Mouse (Mus musculus) liver, embryonic 15.5 days (tissue): Measurements from ENCODE around the gene Camk1d. TPM values are rescaled to one million over a fixed set of nuclear protein-coding genes. Genes with fewer than 3 reads are reported as not detected.
A peak's percentile ranks its signal among the peaks of the same experiment; 100 is the strongest.

Experiments used
- ATAC-seq: fragments of 200-750 bp; cut with Nextera tagmentation; 2 replicates; pipeline ENCODE4 v1.8.0; 2017; ENCODE audit warnings: moderate number of reproducible peaks, mild to moderate bottlenecking, moderate library complexity; ENCODE audit not compliant: insufficient read depth
- H3K27ac ChIP-seq: fragments of 300-500 bp; sonication (generic); replicated peaks from 2 replicates; pipeline ENCODE4 v1.5.1; 2015; ENCODE audit warnings: mild to moderate bottlenecking, inconsistent platforms
- H3K27me3 ChIP-seq: fragments of 300-500 bp; sonication (generic); 2 replicates; pipeline ENCODE4 v1.6.1; 2015; ENCODE audit warnings: mild to moderate bottlenecking, inconsistent platforms
- H3K36me3 ChIP-seq: fragments of 300-500 bp; sonication (generic); replicated peaks from 2 replicates; pipeline ENCODE4 v1.6.1; 2015; ENCODE audit warnings: moderate library complexity, mild to moderate bottlenecking, inconsistent platforms
- H3K4me1 ChIP-seq: fragments of 300-500 bp; sonication (generic); replicated peaks from 2 replicates; pipeline ENCODE4 v1.6.1; 2015; ENCODE audit warnings: inconsistent platforms
- H3K4me2 ChIP-seq: fragments of 300-500 bp; sonication (generic); 2 replicates; pipeline ENCODE4 v1.6.1; 2015; ENCODE audit warnings: moderate library complexity, mild to moderate bottlenecking, inconsistent platforms
- H3K4me3 ChIP-seq: fragments of 300-500 bp; sonication (generic); replicated peaks from 2 replicates; pipeline ENCODE4 v1.5.1; 2015; ENCODE audit warnings: mild to moderate bottlenecking, inconsistent platforms
- H3K9ac ChIP-seq: fragments of 300-500 bp; sonication (generic); 2 replicates; pipeline ENCODE4 v1.6.1; 2015; ENCODE audit warnings: moderate library complexity, mild to moderate bottlenecking, inconsistent platforms
- H3K9me3 ChIP-seq: fragments of 300-500 bp; sonication (generic); replicated peaks from 2 replicates; pipeline ENCODE4 v1.6.1; 2016; ENCODE audit warnings: inconsistent platforms
- WGBS: fragments of 180-500 bp; shearing (Covaris S2); methylation state at CpG from one replicate; pipeline ENCODE4 v1.1.7; 2015; ENCODE audit warnings: mixed read lengths; ENCODE audit not compliant: insufficient replicate concordance; 5-methylcytosine and 5-hydroxymethylcytosine counted together
- polyA plus RNA-seq: library from polyadenylated mRNA; unstranded; fragments of >200 nt; fragmentation: Nextera tagmentation; extraction: Ambion mirVana; gene quantifications from 2 replicates; pipeline ENCODE4 v1.2.1, GENCODE M21; 2015

Gene Camk1d
- polyA plus RNA-seq, 1 experiment from 2014 or later: 1.5 TPM

DNA sequence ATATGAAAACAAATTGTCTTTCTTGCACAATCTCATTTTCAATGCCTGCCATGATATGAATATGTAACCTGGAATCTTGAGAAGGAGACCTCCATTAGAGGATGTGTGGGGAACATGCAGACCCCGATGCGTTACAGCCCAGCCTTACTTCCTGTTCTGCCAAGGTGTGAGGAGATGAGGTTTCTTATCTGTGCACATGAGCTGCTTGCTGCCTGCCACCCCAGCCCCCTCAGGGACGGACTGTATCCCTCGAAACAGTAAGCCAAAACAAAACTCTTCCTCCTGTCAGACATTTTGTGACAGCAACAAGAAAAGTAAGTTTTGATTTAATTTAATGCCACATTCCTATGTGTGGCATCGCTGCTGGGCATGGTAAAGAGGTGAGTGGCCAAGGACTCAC, 200.2 kb downstream of the Camk1d start:
- Histone ChIP-seq H3K36me3 (no peaks in the 10 kb centered on the region), H3K27ac (no peak overlapping the region), H3K27me3 (no peaks in the 10 kb centered on the region), H3K4me3 (no peak overlapping the region), H3K4me2 (no peak overlapping the region), H3K9ac (no peak overlapping the region), H3K9me3 (no peaks in the 10 kb centered on the region), H3K4me1 (no peaks in the 10 kb centered on the region)
- WGBS: 51% methylated on average over 5 of the region's 5 CpGs
- no peak for ATAC-seq

DNA sequence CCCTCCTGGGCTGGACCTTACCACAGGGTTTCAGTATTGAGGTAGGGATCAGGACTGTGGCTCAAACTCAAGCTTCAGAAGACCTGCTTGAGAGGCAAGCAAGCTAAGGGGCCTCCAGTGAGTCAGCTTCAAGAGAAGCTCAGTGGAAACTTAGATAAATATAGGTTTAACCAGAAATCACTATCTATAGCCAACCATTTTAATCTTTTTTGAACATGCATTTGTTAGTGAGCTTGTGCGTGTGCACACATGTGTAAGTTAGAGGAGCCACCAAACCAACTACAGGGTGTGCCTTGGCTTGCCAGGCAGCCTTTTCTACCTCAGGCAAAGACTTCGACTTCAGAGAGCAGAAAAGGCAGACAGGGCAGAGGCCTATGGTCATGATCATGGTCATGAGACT, 200.7 kb downstream of the Camk1d start:
- Histone ChIP-seq H3K27ac (no peak overlapping the region), H3K36me3 (no peaks in the 10 kb centered on the region), H3K27me3 (no peaks in the 10 kb centered on the region), H3K4me3 (no peak overlapping the region), H3K9ac (no peak overlapping the region), H3K4me1 (no peaks in the 10 kb centered on the region), H3K9me3 (no peaks in the 10 kb centered on the region), H3K4me2 (no peak overlapping the region)
- peak; percentile 37; the same call in 1 of the 2 replicates for ATAC-seq
- 47% methylated on average over 2 of the region's 2 CpGs for WGBS

DNA sequence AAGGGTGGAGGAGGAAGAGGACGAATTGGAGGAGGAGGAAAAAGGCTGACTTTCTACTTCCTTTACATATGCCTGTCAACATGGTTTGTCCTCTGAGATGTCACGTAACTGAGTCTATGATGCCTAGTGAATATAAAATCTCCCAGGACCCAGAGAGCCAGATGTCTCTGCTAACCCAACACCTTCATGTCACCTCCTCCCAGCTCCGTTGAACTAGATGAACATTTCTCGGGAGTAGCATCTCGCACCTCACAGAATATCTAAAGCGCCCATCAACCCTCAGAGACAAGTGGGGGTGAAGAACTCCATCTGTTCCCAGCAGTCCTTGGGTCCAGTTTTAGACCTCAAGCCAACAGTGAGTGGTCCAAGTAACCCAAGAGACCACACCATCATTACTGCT, 204.3 kb downstream of the Camk1d start:
- H3K27ac ChIP-seq: no peak overlapping the region
- H3K36me3 ChIP-seq: no peaks in the 10 kb centered on the region
- ATAC-seq: no peak
- H3K27me3 ChIP-seq: no peaks in the 10 kb centered on the region
- H3K4me1 ChIP-seq: no peaks in the 10 kb centered on the region
- no peak overlapping the region for H3K4me2 ChIP-seq
- 65% methylated on average over 6 of the region's 6 CpGs for WGBS
- H3K9ac ChIP-seq: no peak overlapping the region
- no peak overlapping the region for H3K4me3 ChIP-seq
- H3K9me3 ChIP-seq: no peaks in the 10 kb centered on the region

DNA sequence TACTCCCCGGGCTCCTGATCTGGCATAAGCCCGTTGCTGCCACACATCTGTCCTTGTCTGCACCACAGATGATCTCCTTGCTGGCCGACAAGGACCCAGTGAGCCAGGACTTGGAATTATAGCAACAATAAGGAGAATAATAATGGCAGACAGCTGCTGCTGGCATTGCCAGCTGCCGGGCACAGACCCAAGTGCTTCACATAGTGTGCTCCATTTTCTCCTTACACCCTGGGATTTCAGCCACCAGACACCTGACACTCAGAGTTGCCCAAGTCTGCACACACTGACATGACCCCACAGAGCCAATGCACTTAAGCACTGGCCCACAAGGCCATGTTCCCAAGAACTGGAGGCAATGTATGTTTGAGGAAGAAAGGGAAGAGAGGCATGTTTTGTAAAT, 214.7 kb downstream of the Camk1d start:
- H3K9ac ChIP-seq: no peak overlapping the region
- H3K27ac ChIP-seq: no peak overlapping the region
- no peaks in the 10 kb centered on the region for H3K9me3 ChIP-seq
- ATAC-seq: no peak
- H3K4me3 ChIP-seq: no peak overlapping the region
- WGBS: 58% methylated on average over 4 of the region's 4 CpGs
- no peaks in the 10 kb centered on the region for H3K4me1 ChIP-seq
- H3K4me2 ChIP-seq: no peak overlapping the region
- H3K36me3 ChIP-seq: no peaks in the 10 kb centered on the region
- no peaks in the 10 kb centered on the region for H3K27me3 ChIP-seq

DNA sequence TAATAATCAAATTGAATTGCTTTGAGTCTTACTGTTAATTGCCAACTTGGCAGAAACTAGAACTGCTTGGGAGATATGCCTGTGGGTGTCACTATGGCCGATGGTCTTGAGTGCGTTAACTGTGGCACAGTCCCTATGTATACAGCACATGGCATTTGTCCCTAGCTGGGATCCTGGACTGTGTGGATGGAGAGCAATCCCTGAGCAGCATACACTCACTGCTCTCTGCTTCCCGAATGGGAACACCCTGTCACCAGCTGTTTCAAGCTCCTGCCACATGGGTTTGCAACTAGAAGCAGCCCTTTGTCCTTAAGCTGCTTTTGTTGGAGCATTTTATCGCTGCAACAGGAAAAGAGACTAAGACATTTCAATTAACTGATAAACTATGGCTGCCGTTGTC, 224.4 kb downstream of the Camk1d start:
- no peak overlapping the region for H3K27ac ChIP-seq
- no peaks in the 10 kb centered on the region for H3K36me3 ChIP-seq
- no peak overlapping the region for H3K4me3 ChIP-seq
- no peaks in the 10 kb centered on the region for H3K9me3 ChIP-seq
- no peak for ATAC-seq
- WGBS: 52% methylated on average over 5 of the region's 5 CpGs
- H3K27me3 ChIP-seq: no peaks in the 10 kb centered on the region
- H3K4me2 ChIP-seq: no peak overlapping the region
- H3K9ac ChIP-seq: no peak overlapping the region
- H3K4me1 ChIP-seq: no peaks in the 10 kb centered on the region

DNA sequence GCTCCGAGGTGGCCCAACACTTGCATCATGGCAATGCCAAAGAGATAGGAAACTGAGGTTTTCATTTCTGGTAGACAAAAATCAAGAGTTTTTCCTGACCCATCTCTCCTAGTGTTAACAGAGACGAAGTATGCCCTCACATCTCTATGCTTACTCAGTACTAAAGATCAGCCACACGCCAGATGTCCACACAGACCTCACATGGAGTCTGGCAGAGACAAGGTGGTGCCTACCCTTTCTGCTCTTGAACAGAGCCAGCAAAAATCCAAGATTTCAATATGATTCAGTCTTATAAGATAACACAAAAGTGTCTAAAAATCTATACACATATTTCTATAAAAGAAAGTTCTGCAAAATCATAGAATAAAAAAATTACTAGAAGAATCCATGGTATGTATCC, 227.0 kb downstream of the Camk1d start:
- no peaks in the 10 kb centered on the region for H3K36me3 ChIP-seq
- no peak overlapping the region for H3K9ac ChIP-seq
- no peak for ATAC-seq
- H3K27me3 ChIP-seq: no peaks in the 10 kb centered on the region
- no peaks in the 10 kb centered on the region for H3K9me3 ChIP-seq
- no peak overlapping the region for H3K27ac ChIP-seq
- H3K4me3 ChIP-seq: no peak overlapping the region
- H3K4me1 ChIP-seq: no peaks in the 10 kb centered on the region
- WGBS: 55% methylated on average over 3 of the region's 3 CpGs
- H3K4me2 ChIP-seq: no peak overlapping the region

DNA sequence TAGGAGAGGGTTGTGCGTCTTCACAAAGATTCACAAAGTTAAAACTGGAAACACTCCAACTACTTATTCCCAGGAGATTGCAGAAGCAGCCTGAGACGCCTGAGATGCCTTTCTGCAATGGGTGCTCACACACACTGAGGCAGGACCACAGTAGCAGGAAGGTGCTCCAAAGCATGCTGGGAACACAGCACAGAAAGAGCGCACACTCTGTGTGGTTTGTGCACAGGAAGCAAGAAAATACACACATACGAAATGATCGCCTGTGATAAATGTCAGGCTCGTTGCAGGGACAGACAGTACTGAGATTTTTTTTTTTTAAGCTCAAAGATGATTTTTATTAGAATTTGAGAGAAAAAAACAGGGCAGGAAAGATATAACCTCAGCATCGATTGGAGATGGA, 227.7 kb downstream of the Camk1d start:
- no peaks in the 10 kb centered on the region for H3K36me3 ChIP-seq
- no peaks in the 10 kb centered on the region for H3K27me3 ChIP-seq
- H3K27ac ChIP-seq: no peak overlapping the region
- no peak overlapping the region for H3K4me3 ChIP-seq
- ATAC-seq: no peak
- WGBS: 44% methylated on average over 7 of the region's 7 CpGs
- H3K9ac ChIP-seq: no peak overlapping the region
- no peaks in the 10 kb centered on the region for H3K9me3 ChIP-seq
- H3K4me2 ChIP-seq: no peak overlapping the region
- no peaks in the 10 kb centered on the region for H3K4me1 ChIP-seq

DNA sequence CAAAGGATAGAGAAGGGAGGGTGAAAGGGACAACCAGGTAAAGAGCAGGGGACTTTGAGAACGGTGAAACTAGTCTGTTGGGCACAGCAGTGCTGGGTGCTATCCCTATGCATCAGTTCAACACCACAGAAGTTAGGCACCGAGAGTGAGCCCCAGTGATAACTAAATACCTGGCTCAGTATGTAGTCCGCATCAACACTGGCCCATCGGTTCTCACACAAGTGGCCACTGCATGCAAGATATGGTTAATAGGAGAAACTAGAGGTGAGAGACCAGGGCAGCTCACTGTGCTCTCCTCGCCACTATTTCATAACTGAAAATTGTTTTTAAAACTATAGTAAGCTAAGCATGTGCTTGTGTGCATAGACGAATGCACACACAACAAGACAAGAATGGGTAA, 228.5 kb downstream of the Camk1d start:
- Histone ChIP-seq H3K27me3 (no peaks in the 10 kb centered on the region), H3K4me1 (no peaks in the 10 kb centered on the region), H3K4me2 (no peak overlapping the region), H3K4me3 (no peak overlapping the region), H3K36me3 (no peaks in the 10 kb centered on the region), H3K27ac (no peak overlapping the region), H3K9me3 (no peaks in the 10 kb centered on the region), H3K9ac (no peak overlapping the region)
- 72% methylated on average over 6 of the region's 6 CpGs for WGBS
- no peak for ATAC-seq

DNA sequence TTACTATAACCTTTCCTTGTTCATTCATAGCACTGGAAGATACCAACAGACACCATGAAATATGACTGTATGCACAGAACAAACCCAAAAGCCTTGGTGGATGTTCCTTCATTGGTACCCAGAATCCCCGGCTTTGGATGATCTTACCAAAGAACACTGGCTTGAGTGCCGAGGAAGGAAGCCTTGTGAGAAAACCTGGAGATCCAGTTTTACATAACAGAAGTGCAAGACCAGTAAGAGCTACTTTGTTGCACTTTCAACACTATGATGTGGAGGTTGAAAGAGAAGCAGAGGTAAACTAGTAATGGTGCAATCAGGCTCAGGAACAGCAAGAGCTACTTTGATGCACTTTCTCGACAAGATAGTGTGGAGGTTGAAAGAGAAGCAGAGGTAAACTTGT, 234.4 kb downstream of the Camk1d start:
- no peaks in the 10 kb centered on the region for H3K27me3 ChIP-seq
- H3K4me2 ChIP-seq: no peak overlapping the region
- no peak overlapping the region for H3K27ac ChIP-seq
- no peaks in the 10 kb centered on the region for H3K9me3 ChIP-seq
- no peaks in the 10 kb centered on the region for H3K4me1 ChIP-seq
- WGBS: 53% methylated on average over 3 of the region's 3 CpGs
- no peak overlapping the region for H3K4me3 ChIP-seq
- H3K36me3 ChIP-seq: no peaks in the 10 kb centered on the region
- H3K9ac ChIP-seq: no peak overlapping the region
- no peak for ATAC-seq

DNA sequence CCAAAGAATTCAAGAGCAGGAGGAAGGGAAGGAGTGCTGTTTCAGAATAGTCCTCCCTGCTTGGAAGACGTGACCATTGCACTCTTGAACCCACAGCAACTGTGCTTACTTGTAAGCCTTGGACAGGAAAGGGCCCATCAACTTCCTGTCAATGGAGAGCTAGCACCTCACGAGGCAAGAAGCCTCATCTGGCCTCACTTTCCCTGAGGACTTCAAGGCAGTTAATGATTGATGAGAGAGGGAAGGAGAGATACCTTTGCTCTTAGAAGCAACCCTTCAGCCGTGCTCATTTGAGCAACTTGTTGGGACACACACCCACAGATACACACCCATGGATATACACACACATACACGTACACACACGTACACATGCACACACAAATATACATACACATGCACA, 235.6 kb downstream of the Camk1d start:
- Histone ChIP-seq H3K27me3 (no peaks in the 10 kb centered on the region), H3K36me3 (no peaks in the 10 kb centered on the region), H3K4me3 (no peak overlapping the region), H3K9ac (no peak overlapping the region), H3K4me2 (no peak overlapping the region), H3K9me3 (no peaks in the 10 kb centered on the region), H3K27ac (no peak overlapping the region), H3K4me1 (no peaks in the 10 kb centered on the region)
- WGBS: 58% methylated on average over 5 of the region's 5 CpGs
- ATAC-seq: no peak

DNA sequence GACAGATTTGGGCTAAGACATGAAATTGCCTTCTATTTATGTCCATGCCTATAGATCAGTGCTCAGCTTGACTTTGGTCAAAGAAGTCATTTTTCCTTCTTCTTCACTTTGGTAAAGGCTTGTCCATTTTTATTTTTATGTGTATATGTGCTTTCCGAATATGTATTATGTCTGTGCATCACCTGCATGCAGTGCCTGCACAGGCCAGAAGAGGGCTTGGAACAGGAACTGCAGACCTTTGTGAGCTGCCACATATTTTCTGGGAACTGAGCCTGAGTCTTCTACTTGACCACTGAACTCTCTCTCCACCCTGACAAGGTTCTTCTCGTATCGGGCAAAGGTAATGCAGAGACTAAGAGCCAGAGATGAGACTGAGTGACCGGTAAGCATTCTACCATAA, 236.1 kb downstream of the Camk1d start:
- Histone ChIP-seq H3K36me3 (no peaks in the 10 kb centered on the region), H3K27ac (no peak overlapping the region), H3K9me3 (no peaks in the 10 kb centered on the region), H3K4me2 (no peak overlapping the region), H3K4me1 (no peaks in the 10 kb centered on the region), H3K9ac (no peak overlapping the region), H3K27me3 (no peaks in the 10 kb centered on the region), H3K4me3 (no peak overlapping the region)
- ATAC-seq: no peak
- WGBS: 73% methylated on average over 4 of the region's 4 CpGs

DNA sequence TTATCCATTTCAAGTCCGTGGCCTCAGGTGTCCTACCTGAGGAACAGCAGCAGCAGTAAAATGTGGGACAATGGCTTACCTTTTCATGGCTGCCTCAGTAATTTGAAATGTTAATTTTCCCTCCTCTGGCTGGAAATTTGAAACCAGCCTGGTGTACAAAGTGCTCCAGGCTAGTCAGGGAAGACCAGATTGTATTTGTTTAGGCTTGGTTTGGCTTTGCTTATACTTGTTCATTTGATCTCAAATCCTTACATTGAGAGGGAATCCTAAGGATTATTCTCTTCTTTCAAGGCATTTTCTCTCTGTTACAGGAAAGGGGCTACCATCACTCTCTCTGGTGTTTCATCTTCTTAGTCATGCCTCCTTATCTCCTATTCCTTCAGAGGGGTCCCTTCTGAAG, 236.8 kb downstream of the Camk1d start:
- WGBS: 54% methylated on average over 1 of the region's 1 CpGs
- Histone ChIP-seq H3K27ac (no peak overlapping the region), H3K36me3 (no peaks in the 10 kb centered on the region), H3K9me3 (no peaks in the 10 kb centered on the region), H3K9ac (no peak overlapping the region), H3K4me3 (no peak overlapping the region), H3K4me1 (no peaks in the 10 kb centered on the region), H3K4me2 (no peak overlapping the region), H3K27me3 (no peaks in the 10 kb centered on the region)
- ATAC-seq: no peak
